In genomic region chr17:45805471-45806082, GRCm38 (mm10) we compare ENCODE assay signal across 9 mouse cellular contexts.
DNase-seq lines count a peak whose midpoint lies in the region; ATAC-seq and TF ChIP-seq lines count a peak whose summit lies in the region.
"Had no signal": no experiment of that assay in that cellular context is flagged by ENCODE, and none has a peak within 500 bp of the region (broad histone marks: within the 10 kb centered on the region; RNA-seq: fewer than 3 reads in every experiment).

No protein-coding gene starts in this region.

- peak; percentile 50 for TF ChIP-seq CTCF in E14TG2a.4 (conservative IDR thresholded peaks at IDR 0.05; ENCODE audit: low read length)

- H3K4me1 ChIP-seq in E14TG2a.4 (replicated peaks; ENCODE audit: low read depth, low read length) = peaks cover 51% of the 10 kb centered on the region
- peaks cover 20% of the 10 kb centered on the region for H3K4me1 ChIP-seq in forebrain, embryonic 16.5 days (replicated peaks; ENCODE audit: control insufficient read depth, insufficient read depth, low read length)
- peaks cover 39% of the 10 kb centered on the region for H3K4me1 ChIP-seq in kidney, embryonic 15.5 days
- H3K4me1 ChIP-seq in midbrain, embryonic 10.5 days = peaks cover 36% of the 10 kb centered on the region

- H3K4me3 ChIP-seq in E14TG2a.4 (replicated peaks; ENCODE audit: low read length) = peak overlapping the region; percentile 67
- no peak overlapping the region for H3K4me3 ChIP-seq in forebrain, embryonic 16.5 days (replicated peaks; ENCODE audit: low read length)
- H3K4me3 ChIP-seq in kidney, embryonic 15.5 days (replicated peaks) = peak overlapping the region; percentile 7; the same call in 1 of the 2 replicates
- peak overlapping the region; percentile 45 for H3K4me3 ChIP-seq in midbrain, embryonic 10.5 days

- peak; percentile 64 for ATAC-seq in forebrain, embryonic 16.5 days
- ATAC-seq in kidney, embryonic 15.5 days (replicated peaks; ENCODE audit: low FRiP score) = peak; percentile 61

- WGBS in forebrain, embryonic 16.5 days = under 1% methylated on average over 35 of the region's 35 CpGs
- WGBS in kidney, embryonic 15.5 days = 2% methylated on average over 34 of the region's 35 CpGs
- WGBS in midbrain, embryonic 10.5 days = under 1% methylated on average over 35 of the region's 35 CpGs

- H3K4me2 ChIP-seq in forebrain, embryonic 16.5 days (ENCODE audit: low read length) = peak overlapping the region; percentile 4
- peak overlapping the region; percentile 48 for H3K4me2 ChIP-seq in kidney, embryonic 15.5 days

- no peaks in the 10 kb centered on the region for H3K36me3 ChIP-seq in E14TG2a.4 (ENCODE audit: insufficient read depth, low read length)
- H3K36me3 ChIP-seq in forebrain, embryonic 16.5 days (ENCODE audit: control insufficient read depth, insufficient read depth) = no peaks in the 10 kb centered on the region
- H3K36me3 ChIP-seq in kidney, embryonic 15.5 days = no peaks in the 10 kb centered on the region
- H3K36me3 ChIP-seq in midbrain, embryonic 10.5 days = no peaks in the 10 kb centered on the region
- H3K36me3 ChIP-seq: G1E had no signal

- H3K9me3 ChIP-seq in E14TG2a.4 (ENCODE audit: low read length) = peaks cover 4% of the 10 kb centered on the region
- no peaks in the 10 kb centered on the region for H3K9me3 ChIP-seq in forebrain, embryonic 16.5 days (ENCODE audit: control insufficient read depth, low read length)
- H3K9me3 ChIP-seq in kidney, embryonic 15.5 days (replicated peaks) = no peaks in the 10 kb centered on the region
- H3K9me3 ChIP-seq in midbrain, embryonic 10.5 days (replicated peaks) = 0 out of 2 replicates have a peak, but pooled peaks cover 2% of the 10 kb centered on the region
- H3K9me3 ChIP-seq: G1E had no signal

- H3K27me3 ChIP-seq in E14TG2a.4 (ENCODE audit: insufficient read depth, low read length) = peaks cover 45% of the 10 kb centered on the region
- H3K27me3 ChIP-seq in forebrain, embryonic 16.5 days (replicated peaks; ENCODE audit: control insufficient read depth, insufficient read depth, low read length) = no peaks in the 10 kb centered on the region; the same call in 1 of the 2 replicates
- peaks cover 16% of the 10 kb centered on the region; the same call in 1 of the 2 replicates for H3K27me3 ChIP-seq in kidney, embryonic 15.5 days
- H3K27me3 ChIP-seq in midbrain, embryonic 10.5 days (ENCODE audit: low read depth, poor library complexity, severe bottlenecking) = peaks cover 44% of the 10 kb centered on the region

- H3K27ac ChIP-seq in forebrain, embryonic 16.5 days (ENCODE audit: low read length) = no peak overlapping the region
- H3K27ac ChIP-seq in kidney, embryonic 15.5 days = peak overlapping the region; percentile 39
- H3K27ac ChIP-seq in midbrain, embryonic 10.5 days (replicated peaks) = peak overlapping the region; percentile 77

- H3K9ac ChIP-seq in forebrain, embryonic 16.5 days (replicated peaks; ENCODE audit: low read depth, low read length) = no peak overlapping the region
- H3K9ac ChIP-seq in kidney, embryonic 15.5 days = no peak overlapping the region

- peak; percentile 30 to 57 for DNase-seq in cerebellum, postnatal 25 days
- DNase-seq in cerebellum, adult 9-11 months = no peak
- peak; percentile 66 for DNase-seq in midbrain, embryonic 10.5 days (ENCODE audit: low spot score)
- DNase-seq in thymus, postnatal 36 days = peak; percentile 42 to 46
- no peak for DNase-seq in adipocyte (ENCODE audit: low spot score)

Comparison
In these comparisons a context has a peak if more than half of its experiments do, and no peak if none do; other contexts are left out.
1. DNase-seq: peak in cerebellum, postnatal 25 days (2 of 2), midbrain, embryonic 10.5 days (single experiment) and thymus, postnatal 36 days (2 of 2); none in cerebellum, adult 9-11 months (single experiment) and adipocyte (single experiment).